Mouse (Mus musculus) spleen, postnatal 10 days (tissue): ENCODE results near the gene Nuak2.
"Not testable (repeated sequence)": the region's sequence is repeated elsewhere in the genome, so short reads cannot be mapped to it uniquely, and the experiment has no call there.

Source experiments
- DNase-seq, 2 experiments: peaks; one replicate each; pipeline ENCODE4 v3.0.0; 2021 to 2022; ENCODE audit warnings: low spot score in 2 of 2

Nuak2 gene

DNA sequence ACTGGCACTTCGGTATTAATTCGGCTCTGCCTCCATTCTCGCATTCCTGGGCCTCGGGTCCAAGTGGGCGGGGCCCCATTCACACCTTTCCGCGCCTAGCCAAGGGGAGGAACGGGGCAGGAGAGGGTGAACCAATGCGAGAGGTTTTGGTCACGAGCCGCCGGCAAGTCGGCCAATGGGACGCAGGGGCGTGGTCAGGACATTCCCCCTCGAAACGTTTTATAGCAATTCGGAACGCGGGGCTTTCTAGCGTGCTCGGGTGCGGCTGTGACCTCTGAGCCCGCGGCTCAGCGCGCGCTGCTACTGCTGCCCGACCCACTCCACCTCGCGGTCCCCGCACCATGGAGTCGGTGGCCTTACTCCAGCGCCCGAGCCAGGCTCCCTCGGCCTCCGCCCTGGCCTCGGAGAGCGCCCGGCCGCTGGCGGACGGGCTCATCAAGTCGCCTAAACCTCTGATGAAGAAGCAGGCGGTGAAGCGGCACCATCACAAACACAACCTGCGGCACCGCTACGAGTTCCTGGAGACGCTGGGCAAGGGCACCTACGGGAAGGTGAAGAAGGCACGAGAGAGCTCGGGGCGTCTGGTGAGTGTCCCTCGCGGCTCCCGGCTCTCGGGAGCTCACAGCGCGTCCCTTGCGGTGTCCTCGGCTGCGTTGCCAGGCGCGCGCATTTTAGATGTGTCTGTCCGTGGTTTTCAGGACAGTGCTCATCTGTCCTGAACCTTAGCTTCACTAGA is at the start of gene Nuak2:
Nuak2 (plus strand) TSS at position 238 of the 736 bp plus-strand sequence.
- DNase-seq: peak; percentile 80 to 91

GRCm38 (mm10) chr1:132266791-132267557 is 49.0 kb upstream of the Nuak2 start:
- no peak for DNase-seq

DNA sequence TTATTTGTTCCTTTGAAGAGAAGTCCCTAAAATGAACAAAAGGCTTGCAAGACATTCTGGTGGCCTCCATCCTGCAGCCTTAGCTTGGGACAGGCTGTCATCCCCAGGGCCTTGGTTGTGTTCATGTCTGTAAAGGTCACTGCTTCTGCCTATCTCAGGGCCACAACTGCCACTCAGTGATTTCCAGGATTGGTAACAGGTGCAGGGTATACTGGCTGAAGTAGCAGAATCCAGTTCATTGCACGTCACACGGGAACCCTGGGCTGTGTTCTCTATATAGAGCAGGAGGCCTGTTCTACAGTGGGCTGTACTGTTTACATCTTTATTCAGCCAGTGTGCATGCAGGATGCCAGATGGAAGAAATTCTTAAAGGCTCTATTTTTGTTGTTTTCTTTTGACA is 48.0 kb upstream of the Nuak2 start:
- DNase-seq: no peak

- no peak for DNase-seq
Observed at GRCm38 (mm10) chr1:132268418-132269060, 47.4 kb upstream of the Nuak2 start.

DNA sequence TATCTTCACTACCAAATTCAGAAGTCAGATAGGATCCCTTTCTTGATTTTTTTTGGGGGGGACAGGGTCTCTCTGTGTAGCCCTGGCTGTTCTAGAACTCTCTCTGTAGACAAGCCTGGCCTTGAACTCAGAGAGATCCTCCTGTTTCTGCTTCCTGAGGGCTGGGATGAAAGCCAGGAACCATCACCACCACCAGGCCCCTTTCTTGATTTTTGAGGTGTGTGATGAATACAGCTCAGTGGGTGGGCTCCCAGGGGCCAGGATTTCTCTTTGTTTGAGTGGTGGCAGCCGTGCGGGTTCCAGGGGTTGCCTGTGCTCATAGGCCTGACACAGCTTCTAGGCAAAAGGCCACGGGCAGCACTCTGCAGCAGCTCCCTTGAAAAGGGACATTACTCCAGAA is 44.7 kb upstream of the Nuak2 start:
- DNase-seq: no peak

GRCm38 (mm10) chr1:132276694-132277093 is 39.2 kb upstream of the Nuak2 start:
- no peak for DNase-seq

- no peak for DNase-seq
Observed at GRCm38 (mm10) chr1:132277124-132277523, 38.8 kb upstream of the Nuak2 start.

GRCm38 (mm10) chr1:132280636-132281035 is 35.3 kb upstream of the Nuak2 start:
- DNase-seq: not testable (repeated sequence)

DNA sequence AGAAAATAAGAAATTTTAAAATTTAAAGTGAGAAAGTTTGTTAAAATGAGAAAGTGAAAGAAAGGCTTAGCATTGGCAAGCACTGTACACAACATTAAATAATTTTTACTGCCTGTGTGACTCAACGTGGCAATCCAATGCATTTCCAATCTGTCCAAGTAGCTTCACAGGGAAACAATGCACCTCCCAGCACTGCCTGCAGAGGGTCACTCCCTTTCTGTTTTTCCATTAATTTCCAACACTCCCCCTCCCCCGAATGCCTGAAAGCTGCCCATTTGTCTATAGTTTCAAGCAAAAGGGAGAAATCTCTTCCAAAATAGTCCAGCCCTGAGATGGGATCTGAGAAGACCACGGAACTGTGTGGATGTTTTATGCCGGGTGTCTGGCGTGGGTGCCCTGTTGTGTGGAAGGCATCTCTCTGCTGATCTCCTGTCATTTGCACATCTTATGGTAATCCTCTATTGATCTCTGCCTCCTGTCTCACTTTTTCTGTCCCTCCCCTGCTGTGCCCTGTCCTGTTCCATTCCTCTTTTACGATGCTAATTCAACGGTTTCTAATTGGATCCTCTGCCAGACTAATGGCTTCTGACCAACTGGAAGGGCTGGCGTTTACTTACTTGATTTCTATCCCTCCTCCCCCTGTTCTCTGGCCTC is 34.3 kb upstream of the Nuak2 start:
- no peak for DNase-seq

DNA sequence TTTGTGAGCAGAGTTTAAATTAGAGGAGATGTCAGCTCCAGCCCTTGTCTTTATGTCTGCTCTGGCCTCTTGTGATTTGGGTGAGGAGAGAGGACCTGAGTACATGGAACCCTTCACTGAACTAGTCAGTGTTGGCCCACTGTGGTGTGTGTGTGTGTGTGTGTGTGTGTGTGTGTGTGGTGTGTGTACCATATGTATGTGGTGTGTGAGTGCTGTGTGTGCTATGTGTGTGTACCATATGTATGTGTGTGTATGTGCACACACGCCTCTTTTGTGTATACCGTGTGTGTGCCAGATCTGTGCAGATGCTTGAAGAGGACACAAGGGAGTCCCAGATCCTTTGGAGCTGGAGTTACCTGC is 33.8 kb upstream of the Nuak2 start:
- DNase-seq: no peak

DNA sequence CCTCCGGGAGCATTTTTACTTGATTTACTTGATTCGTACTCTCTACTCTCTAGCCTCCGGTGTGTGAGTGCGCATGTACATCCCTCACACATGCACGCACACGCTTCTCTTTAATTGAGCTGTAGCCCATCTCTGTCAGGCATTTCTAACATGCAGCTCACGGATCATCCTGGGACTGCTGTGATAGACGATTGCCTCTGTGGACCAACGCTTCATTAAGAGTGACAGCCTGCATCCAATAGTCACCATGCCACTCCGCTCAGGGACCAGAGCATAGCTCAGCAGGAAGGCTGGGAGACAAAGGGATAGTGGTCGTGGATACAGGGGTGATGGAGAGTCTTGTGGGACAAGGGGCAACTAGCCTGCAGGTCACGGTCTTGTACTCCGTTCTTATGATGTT is 32.9 kb upstream of the Nuak2 start:
- DNase-seq: no peak

DNA sequence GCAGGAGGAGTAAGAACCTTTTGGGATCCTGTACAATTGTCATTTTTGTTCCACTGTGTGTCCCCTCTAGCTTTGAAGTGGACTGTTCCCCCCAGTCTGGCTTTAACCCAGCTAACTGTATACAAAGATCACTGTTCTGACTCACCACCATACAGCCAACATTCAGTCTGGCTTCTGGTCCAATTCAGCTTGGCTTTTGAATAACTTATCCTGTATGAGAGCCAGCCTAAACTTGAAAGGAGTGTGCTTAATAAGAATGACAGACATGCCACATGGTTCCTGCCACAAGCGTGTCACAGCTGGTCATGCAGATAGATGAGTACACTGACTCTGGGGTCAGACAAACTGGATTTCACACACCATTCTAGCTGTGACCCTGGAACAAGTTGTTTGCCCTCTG is 29.2 kb upstream of the Nuak2 start:
- DNase-seq: no peak

GRCm38 (mm10) chr1:132287445-132287844 is 28.5 kb upstream of the Nuak2 start:
- no peak for DNase-seq

DNA sequence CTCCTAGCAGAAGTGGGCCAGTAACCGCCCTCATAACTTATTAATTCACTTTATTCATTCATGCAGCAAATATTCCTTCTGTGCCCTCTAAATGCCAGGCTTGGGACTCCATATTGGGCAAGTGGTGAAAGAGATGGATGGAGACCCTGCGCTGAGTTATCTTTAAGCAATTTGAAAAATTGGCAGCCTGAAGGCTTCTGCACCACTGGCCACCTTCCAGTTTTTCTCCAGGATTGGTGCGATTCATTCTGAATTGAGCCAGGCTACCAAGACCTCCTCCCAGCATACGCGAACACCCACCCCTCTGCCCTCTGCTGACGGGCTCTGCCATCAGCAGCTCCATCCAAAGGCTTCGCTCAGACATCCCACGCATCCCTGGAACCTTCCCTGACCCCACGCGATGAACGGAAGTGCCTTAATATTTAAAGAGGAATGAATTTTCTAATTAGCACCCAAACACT is 27.9 kb upstream of the Nuak2 start:
- DNase-seq: no peak

DNA sequence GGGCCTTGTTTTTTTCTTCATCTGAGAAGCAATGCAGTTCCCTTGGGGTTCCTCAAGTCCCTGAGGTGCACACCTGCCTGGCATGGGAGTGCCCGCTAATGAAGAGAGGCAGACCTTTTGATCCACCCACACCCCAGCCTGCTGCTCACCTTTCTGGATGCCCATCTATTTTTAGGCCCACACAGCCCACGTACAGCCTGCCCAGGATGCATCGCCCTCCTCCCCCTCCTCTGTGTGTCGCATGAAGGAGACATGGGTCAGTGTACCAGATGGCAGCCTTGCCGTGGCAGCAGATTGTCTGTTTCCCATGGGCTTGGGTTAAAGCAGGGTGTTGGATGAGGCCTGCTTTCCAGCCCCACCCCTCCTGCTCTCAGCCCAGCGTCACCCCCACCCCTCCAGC is 26.0 kb upstream of the Nuak2 start:
- DNase-seq: peak in 1 of 2 experiments; percentile 49

DNA sequence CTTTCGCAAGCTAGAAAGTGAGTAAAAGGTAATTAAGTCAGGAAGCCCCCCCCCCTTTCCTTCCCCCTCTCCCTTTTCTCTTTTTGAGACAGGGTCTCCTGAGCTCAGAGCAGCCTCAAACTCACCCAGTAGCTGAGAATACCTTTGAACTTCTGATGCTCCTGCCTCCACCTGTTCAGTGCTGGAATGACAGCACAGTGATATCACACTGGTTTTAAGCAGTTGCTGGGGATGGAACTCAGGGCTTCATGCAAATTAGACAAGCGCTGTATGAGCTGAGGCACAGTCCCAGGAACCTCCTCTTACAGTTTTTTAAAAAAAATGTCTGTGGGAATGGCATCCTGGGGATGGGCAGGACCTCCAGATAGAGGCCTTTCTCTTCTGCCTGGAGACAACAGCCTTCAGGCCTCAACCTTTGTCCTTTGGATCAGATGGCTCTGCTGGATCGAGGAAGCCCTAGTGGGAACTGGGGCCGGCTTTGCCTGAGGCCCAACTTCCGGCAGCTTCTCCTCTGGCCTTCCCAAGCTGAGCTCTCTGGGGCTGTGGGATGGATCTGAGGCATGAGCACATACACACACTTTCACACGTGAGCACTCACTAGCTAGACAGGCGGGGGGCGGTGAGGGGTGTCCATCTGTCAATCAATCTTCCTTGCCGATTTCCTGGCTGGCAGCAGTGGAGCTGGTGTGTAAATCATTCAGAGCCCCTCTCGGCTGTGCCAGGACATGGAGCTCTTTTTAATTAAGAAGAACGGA is 24.8 kb upstream of the Nuak2 start:
- DNase-seq: no peak

- no peak for DNase-seq
Observed at GRCm38 (mm10) chr1:132291706-132292105, 24.2 kb upstream of the Nuak2 start.

DNA sequence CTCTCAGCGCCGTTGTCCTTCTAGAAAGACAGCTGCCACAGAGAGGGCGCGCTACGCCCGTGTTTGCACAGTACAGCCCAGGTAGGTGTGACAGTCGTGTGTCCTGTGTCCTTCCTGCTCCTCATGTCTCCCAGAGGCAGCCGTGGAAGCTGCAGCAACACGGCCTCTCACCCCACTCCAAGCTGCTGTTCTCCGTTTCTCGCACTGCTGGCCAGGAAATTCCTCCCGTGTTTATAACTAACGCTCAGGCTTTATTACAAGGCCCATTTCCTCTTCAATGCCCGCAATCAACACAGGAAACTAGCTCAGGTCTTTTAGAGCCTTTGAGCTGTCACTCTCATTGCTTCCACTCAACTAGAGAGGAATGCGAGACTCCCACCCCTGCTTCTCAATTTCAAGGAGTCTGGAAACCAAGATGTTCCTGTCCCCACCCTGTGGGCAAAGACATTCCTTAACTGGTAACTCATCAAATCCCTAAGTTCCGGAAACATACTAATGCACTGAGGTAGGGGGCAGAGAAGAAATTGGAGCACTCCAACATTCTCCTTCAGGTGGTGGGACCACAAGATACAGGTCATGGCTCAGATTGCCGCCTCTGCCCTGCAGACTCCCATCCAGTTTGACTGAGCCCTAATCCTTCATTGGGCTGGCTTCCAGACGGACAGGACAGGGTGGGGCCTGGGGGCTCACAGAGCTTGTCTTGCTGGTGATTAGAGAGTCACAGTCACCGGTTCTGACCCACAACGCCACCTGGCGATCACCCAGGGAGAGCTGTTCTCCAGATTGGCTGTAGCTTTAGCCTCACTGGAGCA is 23.4 kb upstream of the Nuak2 start:
- peak in 1 of 2 experiments; percentile 40 for DNase-seq

GRCm38 (mm10) chr1:132295506-132295905 is 20.4 kb upstream of the Nuak2 start:
- no peak for DNase-seq

DNA sequence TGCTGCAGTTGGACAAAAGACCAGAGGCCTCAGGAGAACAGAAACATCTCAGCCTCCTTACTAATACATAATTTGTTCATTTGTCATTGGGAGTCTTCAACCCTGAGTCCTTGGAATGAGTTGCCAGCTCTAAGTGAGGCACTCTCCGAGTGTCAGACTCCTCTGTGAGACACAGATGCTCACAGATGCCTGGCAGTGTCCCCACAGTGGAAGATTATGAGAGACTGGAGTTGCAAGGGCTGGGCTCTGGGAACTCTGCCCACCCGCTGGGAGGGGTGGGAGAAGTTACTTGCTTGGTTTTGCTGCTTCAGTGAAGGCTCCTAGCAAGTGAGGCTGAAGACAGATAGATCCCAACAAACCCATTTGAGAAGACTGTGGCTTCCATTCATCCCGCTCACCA is 19.9 kb upstream of the Nuak2 start:
- DNase-seq: no peak

GRCm38 (mm10) chr1:132298425-132298800 is 17.5 kb upstream of the Nuak2 start, which contains the start of gene Klhdc8a:
Gene Klhdc8a, plus strand, starts transcription at chr1:132298626.
- peak in 1 of 2 experiments; percentile 45 for DNase-seq
